Mouse (Mus musculus) inflammation-experienced regulatory T-cells, adult 6 months (primary cell): ENCODE measurements around the gene Nmb. TPM values are rescaled to one million over a fixed set of nuclear protein-coding genes. Genes with fewer than 3 reads are reported as not detected.

ENCODE experiments used
- ATAC-seq: one replicate; pipeline ENCODE4 v1.8.0; 2017
- polyA plus RNA-seq, 3 experiments: library from polyadenylated mRNA; unstranded; fragments of 100-300 nt; shearing (Covaris generic); gene quantifications; one replicate each; pipeline ENCODE4 v1.2.1; 2017

Nmb gene
- polyA plus RNA-seq, 3 experiments from 2014 or later, result 70.6 to 79.3 (median 79.1) TPM

- peak; percentile 45 for ATAC-seq
Measured at GRCm38 (mm10) chr7:80857181-80857580, 47.7 kb downstream of the Nmb start.

- ATAC-seq, result no peak
Measured at GRCm38 (mm10) chr7:80855316-80855715, 49.6 kb downstream of the Nmb start.

GRCm38 (mm10) chr7:80853218-80853617 is 51.7 kb downstream of the Nmb start:
- no peak for ATAC-seq

Other genes starting within 250 kb of the Nmb start
- 10 to 100 TPM in 2 of 3 experiments, 1 to 10 TPM in 1; 8.7 to 24.0 (median 21.0) TPM for gene Crtc3, start 216.2 kb downstream of the Nmb start, polyA plus RNA-seq
- 100 to 1,000 TPM; 197 to 297 (median 271) TPM for gene Iqgap1, start 79.1 kb downstream of the Nmb start, polyA plus RNA-seq
- 1 to 10 TPM; 2.4 to 3.1 (median 2.6) TPM for gene Zscan2, start 44.2 kb downstream of the Nmb start, polyA plus RNA-seq
- gene Wdr73, start 3.8 kb downstream of the Nmb start, polyA plus RNA-seq, result 10 to 100 TPM; 18.5 to 29.9 (median 29.1) TPM
- 100 to 1,000 TPM; 248 to 321 (median 312) TPM for gene Sec11a, start 42.7 kb upstream of the Nmb start, polyA plus RNA-seq
- gene Zfp592, start 88.6 kb upstream of the Nmb start, polyA plus RNA-seq, result 10 to 100 TPM; 12.8 to 21.3 (median 19.8) TPM
- gene Alpk3, start 152.5 kb upstream of the Nmb start, polyA plus RNA-seq, result under 1 TPM; 0.17 to 0.50 (median 0.24) TPM
- gene Slc28a1, start 209.7 kb upstream of the Nmb start, polyA plus RNA-seq, result not detected